In genomic region chr11:53250796-53251195, GRCm38 (mm10) we compare ENCODE assay signal across 24 mouse cellular contexts. TPM values are rescaled to one million over a fixed set of nuclear protein-coding genes. Genes with fewer than 3 reads are reported as not detected.
DNase-seq lines count a peak whose midpoint lies in the region; ATAC-seq lines count a peak whose summit lies in the region.
"Had no signal": no experiment of that assay in that cellular context is flagged by ENCODE, and none has a peak within 500 bp of the region (broad histone marks: within the 10 kb centered on the region; RNA-seq: fewer than 3 reads in every experiment).

No protein-coding gene starts in this region.

- no peaks in the 10 kb centered on the region for H3K27me3 ChIP-seq in midbrain, embryonic 11.5 days (ENCODE audit: control insufficient read depth, insufficient read depth, low read length)
- H3K27me3 ChIP-seq in midbrain, embryonic 13.5 days, result no peaks in the 10 kb centered on the region
- 0 out of 2 replicates have a peak, but pooled peaks cover 6% of the 10 kb centered on the region for H3K27me3 ChIP-seq in limb, embryonic 12.5 days
- no peaks in the 10 kb centered on the region for H3K27me3 ChIP-seq in neural tube, embryonic 15.5 days (replicated peaks)
- no peaks in the 10 kb centered on the region for H3K27me3 ChIP-seq in hindbrain, embryonic 13.5 days
- H3K27me3 ChIP-seq: heart, embryonic 12.5 days; neural tube, embryonic 12.5 days had no signal

- H3K4me3 ChIP-seq in midbrain, embryonic 11.5 days (ENCODE audit: low read depth, low read length), result no peak overlapping the region
- H3K4me3 ChIP-seq in midbrain, embryonic 13.5 days (replicated peaks), result no peak overlapping the region
- H3K4me3 ChIP-seq in limb, embryonic 12.5 days (replicated peaks), result no peak overlapping the region
- H3K4me3 ChIP-seq in neural tube, embryonic 15.5 days (replicated peaks), result no peak overlapping the region
- no peak overlapping the region for H3K4me3 ChIP-seq in hindbrain, embryonic 13.5 days
- H3K4me3 ChIP-seq: heart, embryonic 12.5 days; neural tube, embryonic 12.5 days had no signal

- no peak for ATAC-seq in midbrain, embryonic 11.5 days (ENCODE audit: low FRiP score)
- no peak for ATAC-seq in midbrain, embryonic 13.5 days
- ATAC-seq in limb, embryonic 12.5 days (ENCODE audit: insufficient number of reproducible peaks, insufficient read depth, low FRiP score, low TSS enrichment, low read depth), result peak; percentile 39; the same call in 1 of the 2 replicates
- ATAC-seq in neural tube, embryonic 15.5 days (ENCODE audit: low FRiP score), result peak; percentile 48; the same call in 1 of the 2 replicates
- no peak for ATAC-seq in hindbrain, embryonic 13.5 days (ENCODE audit: low FRiP score)
- ATAC-seq: forebrain, embryonic 14.5 days; liver, postnatal 0 days had no signal

- H3K9ac ChIP-seq in midbrain, embryonic 11.5 days (ENCODE audit: low read length), result no peak overlapping the region
- no peak overlapping the region for H3K9ac ChIP-seq in midbrain, embryonic 13.5 days (replicated peaks)
- no peak overlapping the region for H3K9ac ChIP-seq in limb, embryonic 12.5 days (replicated peaks)
- no peak overlapping the region for H3K9ac ChIP-seq in neural tube, embryonic 15.5 days (replicated peaks)
- H3K9ac ChIP-seq in hindbrain, embryonic 13.5 days, result no peak overlapping the region
- H3K9ac ChIP-seq: heart, embryonic 12.5 days; liver, postnatal 0 days; neural tube, embryonic 12.5 days had no signal

- H3K4me2 ChIP-seq in midbrain, embryonic 11.5 days, result no peak overlapping the region
- no peak overlapping the region for H3K4me2 ChIP-seq in midbrain, embryonic 13.5 days (replicated peaks)
- 0 out of 2 replicates have a peak overlapping the region, but pooled peaks have one; percentile 21 for H3K4me2 ChIP-seq in limb, embryonic 12.5 days
- no peak overlapping the region for H3K4me2 ChIP-seq in neural tube, embryonic 15.5 days
- H3K4me2 ChIP-seq in hindbrain, embryonic 13.5 days, result no peak overlapping the region
- H3K4me2 ChIP-seq: heart, embryonic 12.5 days; liver, embryonic 11.5 days; neural tube, embryonic 12.5 days had no signal

- no peaks in the 10 kb centered on the region for H3K36me3 ChIP-seq in midbrain, embryonic 11.5 days (ENCODE audit: control insufficient read depth, insufficient read depth, low read length)
- H3K36me3 ChIP-seq in midbrain, embryonic 13.5 days, result no peaks in the 10 kb centered on the region
- no peaks in the 10 kb centered on the region for H3K36me3 ChIP-seq in limb, embryonic 12.5 days
- no peaks in the 10 kb centered on the region for H3K36me3 ChIP-seq in neural tube, embryonic 15.5 days
- no peaks in the 10 kb centered on the region for H3K36me3 ChIP-seq in hindbrain, embryonic 13.5 days
- H3K36me3 ChIP-seq: heart, embryonic 12.5 days had no signal

- H3K9me3 ChIP-seq in midbrain, embryonic 11.5 days (ENCODE audit: control insufficient read depth, low read length), result no peaks in the 10 kb centered on the region
- peaks cover 4% of the 10 kb centered on the region; the same call in 1 of the 2 replicates for H3K9me3 ChIP-seq in midbrain, embryonic 13.5 days
- H3K9me3 ChIP-seq in limb, embryonic 12.5 days, result no peaks in the 10 kb centered on the region
- H3K9me3 ChIP-seq in neural tube, embryonic 15.5 days (replicated peaks), result no peaks in the 10 kb centered on the region
- no peaks in the 10 kb centered on the region for H3K9me3 ChIP-seq in hindbrain, embryonic 13.5 days
- H3K9me3 ChIP-seq: neural tube, embryonic 12.5 days had no signal

- 94% methylated on average over 14 of the region's 14 CpGs for WGBS in midbrain, embryonic 11.5 days
- 88% methylated on average over 14 of the region's 14 CpGs for WGBS in midbrain, embryonic 13.5 days
- WGBS in limb, embryonic 12.5 days, result 14% methylated on average over 14 of the region's 14 CpGs
- whole genome bisulfite sequencing in neural tube, embryonic 15.5 days, result 18% methylated on average over 14 of the region's 14 CpGs
- WGBS in hindbrain, embryonic 13.5 days, result 82% methylated on average over 14 of the region's 14 CpGs

- no peak overlapping the region for H3K27ac ChIP-seq in midbrain, embryonic 11.5 days (ENCODE audit: low read depth, low read length)
- H3K27ac ChIP-seq in midbrain, embryonic 13.5 days, result no peak overlapping the region
- peak overlapping the region; percentile 80 for H3K27ac ChIP-seq in limb, embryonic 12.5 days
- peak overlapping the region; percentile 48; the same call in 1 of the 2 replicates for H3K27ac ChIP-seq in neural tube, embryonic 15.5 days (replicated peaks)
- no peak overlapping the region for H3K27ac ChIP-seq in hindbrain, embryonic 13.5 days
- H3K27ac ChIP-seq: neural tube, embryonic 12.5 days had no signal

- peaks cover 4% of the 10 kb centered on the region; the same call in 1 of the 2 replicates for H3K4me1 ChIP-seq in midbrain, embryonic 11.5 days (ENCODE audit: control insufficient read depth, insufficient read depth, low read length)
- H3K4me1 ChIP-seq in midbrain, embryonic 13.5 days (replicated peaks), result peaks cover 8% of the 10 kb centered on the region
- peaks cover 28% of the 10 kb centered on the region for H3K4me1 ChIP-seq in limb, embryonic 12.5 days (replicated peaks)
- H3K4me1 ChIP-seq in neural tube, embryonic 15.5 days, result peaks cover 26% of the 10 kb centered on the region
- H3K4me1 ChIP-seq in hindbrain, embryonic 13.5 days (replicated peaks), result peaks cover 27% of the 10 kb centered on the region

- DNase-seq in embryo, embryonic 11.5 days (ENCODE audit: low read depth, low spot score), result peak; percentile 22
- no peak for DNase-seq in embryo, embryonic 10 days (ENCODE audit: low spot score)
- DNase-seq in midbrain, embryonic 11.5 days (ENCODE audit: low spot score, missing footprints), result peak; percentile 41
- DNase-seq in spleen, postnatal 10 days (ENCODE audit: low spot score in 2 of 2), result no peak
- DNase-seq: adrenal gland, postnatal 36 days; cerebellum, adult 11 months; cerebellum, adult 9-11 months; gastrocnemius, postnatal 14 days; heart, adult 18-20 months; heart, postnatal 10 days; kidney, adult 9 months; kidney, postnatal 36 days; layer of hippocampus, postnatal 36 days; liver, postnatal 0 days; lung, postnatal 14 days; midbrain, embryonic 14.5 days had no signal

RNA-seq across cellular contexts. Expression of gene Hspa4, which starts 49.5 kb away (rescaled TPM):
- polyA plus RNA-seq in midbrain, embryonic 11.5 days (2014; fragmentation: Nextera tagmentation; extraction: Ambion mirVana), result 111 and 117 TPM in 2 replicates
- 57.0 and 58.7 TPM in 2 replicates for polyA plus RNA-seq in midbrain, embryonic 13.5 days (2015; fragmentation: Nextera tagmentation; extraction: Ambion mirVana)
- polyA plus RNA-seq in limb, embryonic 12.5 days (2016; fragmentation: Nextera tagmentation; extraction: Ambion mirVana), result 108 and 118 TPM in 2 replicates
- polyA plus RNA-seq in neural tube, embryonic 15.5 days (2015; fragmentation: Nextera tagmentation; extraction: Ambion mirVana), result 43.5 and 54.6 TPM in 2 replicates
- polyA plus RNA-seq in hindbrain, embryonic 13.5 days (2015; fragmentation: Nextera tagmentation; extraction: Ambion mirVana), result 51.5 and 52.8 TPM in 2 replicates

Comparison
In these comparisons a context has a peak if more than half of its experiments do, and no peak if none do; other contexts are left out.
1. DNase-seq: peak in embryo, embryonic 11.5 days (single experiment) and midbrain, embryonic 11.5 days (single experiment); none in embryo, embryonic 10 days (single experiment) and spleen, postnatal 10 days (0 of 2).
2. ATAC-seq: peak in limb, embryonic 12.5 days (single experiment) and neural tube, embryonic 15.5 days (single experiment); none in midbrain, embryonic 11.5 days (single experiment), midbrain, embryonic 13.5 days (single experiment) and hindbrain, embryonic 13.5 days (single experiment).
3. H3K27ac ChIP-seq: peak in limb, embryonic 12.5 days (single experiment) and neural tube, embryonic 15.5 days (single experiment); none in midbrain, embryonic 11.5 days (single experiment), midbrain, embryonic 13.5 days (single experiment) and hindbrain, embryonic 13.5 days (single experiment).